Mouse (Mus musculus) CD8-positive naive resting alpha-beta T cell, adult 2 months (primary cell): ENCODE results near the gene Pwwp2a.

ENCODE experiments used
- DNase-seq, 2 experiments: peaks; one replicate each; pipeline ENCODE4 v3.0.0; 2022; ENCODE audit warnings: low read depth in 2 of 2, low spot score in 2 of 2

Gene Pwwp2a

DNA sequence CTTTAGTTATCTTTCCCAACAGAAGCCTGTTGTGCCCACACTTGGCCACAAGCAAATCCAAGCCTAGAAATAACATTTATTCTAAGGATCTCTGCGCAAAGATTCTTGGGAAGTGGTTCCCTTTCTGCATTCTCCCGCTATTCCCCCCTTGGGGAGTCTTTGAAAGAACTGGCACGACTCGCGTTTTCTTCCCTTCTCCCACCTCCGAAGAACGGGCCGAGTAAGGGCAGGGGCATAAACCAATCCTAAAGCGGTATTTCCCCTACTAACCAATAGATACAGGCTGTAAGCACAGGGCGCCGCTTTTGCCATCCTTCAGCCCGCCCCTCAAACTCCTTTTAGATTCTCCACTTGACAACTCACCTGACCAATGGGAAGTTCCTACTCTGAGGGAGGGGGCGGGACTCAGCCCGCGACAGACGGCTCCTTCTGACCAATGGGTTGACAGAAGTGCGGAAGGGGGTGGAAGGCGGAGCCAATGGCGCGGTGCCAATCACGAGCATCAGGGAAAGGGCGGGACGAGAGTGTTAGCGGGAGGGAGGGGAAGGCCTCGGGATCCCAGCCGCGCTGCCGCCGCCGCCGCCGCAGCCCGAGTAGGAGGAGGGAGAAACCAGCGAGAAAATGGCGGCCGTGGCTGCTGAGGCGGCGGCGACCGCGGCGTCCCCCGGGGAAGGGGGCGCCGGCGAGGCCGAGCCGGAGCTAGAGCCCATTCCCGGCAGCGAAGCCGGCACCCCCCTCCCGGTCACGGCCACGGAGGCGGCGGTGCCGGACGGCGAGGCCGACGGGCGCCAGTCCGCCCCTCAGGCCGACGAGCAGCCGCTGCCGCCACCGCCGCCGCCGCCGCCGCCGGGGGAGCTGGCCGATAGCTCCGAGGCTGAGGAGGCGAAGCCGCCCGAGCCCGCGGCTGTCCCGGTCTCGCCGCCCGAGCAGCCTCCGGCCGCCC lies at the start of gene Pwwp2a:
TSS of gene Pwwp2a (plus strand) at position 527 of the 943 bp plus-strand sequence.
- peak; percentile 97 for DNase-seq

DNA sequence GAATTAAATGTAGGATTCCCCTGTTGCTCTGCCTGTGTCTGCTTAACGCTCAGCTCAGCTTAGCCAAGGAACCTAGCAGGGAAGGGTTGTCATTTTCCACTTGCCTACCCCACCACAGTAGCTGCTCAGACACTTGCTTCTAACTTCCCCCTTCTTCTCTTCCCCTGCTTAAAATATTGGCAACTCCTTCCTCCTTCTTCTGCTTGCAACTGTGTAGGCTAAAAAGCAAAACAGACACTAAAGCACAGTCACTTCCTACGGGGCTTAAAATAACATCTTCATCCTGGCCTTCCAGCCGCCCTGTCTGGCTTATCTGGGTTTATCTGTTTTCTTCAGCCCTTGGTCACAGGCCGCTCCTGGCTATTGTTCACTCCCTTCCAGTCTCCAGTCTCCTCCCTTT lies 49.2 kb upstream of the Pwwp2a start:
- no peak for DNase-seq

GRCm38 (mm10) chr11:43633165-43633564 lies 48.6 kb upstream of the Pwwp2a start:
- DNase-seq, result no peak

GRCm38 (mm10) chr11:43633658-43634401 lies 48.0 kb upstream of the Pwwp2a start:
- DNase-seq, result no peak

DNA sequence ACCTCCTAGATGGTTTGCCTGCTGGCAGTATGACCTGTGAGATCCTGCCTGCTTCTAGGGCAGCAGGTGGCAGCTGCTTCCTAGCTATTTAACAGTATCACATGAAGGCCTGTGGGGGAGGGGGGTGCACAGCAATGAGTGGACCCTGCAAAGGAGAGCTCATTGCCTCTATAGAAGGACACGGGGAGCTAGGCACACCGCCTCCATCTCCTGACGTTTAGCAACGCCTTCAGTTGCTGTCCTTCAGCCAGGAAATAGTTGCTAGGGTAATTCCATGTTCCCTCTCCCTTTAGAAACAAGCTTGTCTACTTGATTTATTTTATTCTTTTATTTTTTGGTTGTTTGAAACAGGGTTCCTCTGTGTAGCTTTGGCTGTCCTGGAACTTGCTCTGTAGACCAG lies 45.0 kb upstream of the Pwwp2a start:
- DNase-seq, result no peak

DNA sequence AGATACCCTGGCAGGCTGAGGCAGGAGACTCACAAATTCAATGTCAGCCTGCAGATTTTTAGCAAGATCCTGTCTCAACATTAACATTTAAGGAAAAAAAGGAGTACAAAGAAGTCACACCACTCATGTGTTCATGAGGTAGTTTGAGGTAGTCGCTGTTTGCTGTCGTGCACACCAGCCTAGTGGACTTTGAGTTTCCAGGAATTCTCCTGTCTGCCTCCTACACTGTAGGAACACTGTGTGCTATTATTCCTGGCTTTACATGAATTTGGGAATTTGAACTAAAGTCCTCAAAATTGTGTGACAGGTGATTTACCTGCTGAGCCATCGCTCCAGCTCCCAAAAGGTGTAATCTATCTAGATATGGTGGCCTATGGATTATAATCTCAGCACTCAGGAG lies 43.3 kb upstream of the Pwwp2a start:
- DNase-seq, result no peak

- DNase-seq, result no peak
Measured at GRCm38 (mm10) chr11:43643180-43643591, 38.6 kb upstream of the Pwwp2a start.

- no peak for DNase-seq
Measured at GRCm38 (mm10) chr11:43645286-43645685, 36.5 kb upstream of the Pwwp2a start.

DNA sequence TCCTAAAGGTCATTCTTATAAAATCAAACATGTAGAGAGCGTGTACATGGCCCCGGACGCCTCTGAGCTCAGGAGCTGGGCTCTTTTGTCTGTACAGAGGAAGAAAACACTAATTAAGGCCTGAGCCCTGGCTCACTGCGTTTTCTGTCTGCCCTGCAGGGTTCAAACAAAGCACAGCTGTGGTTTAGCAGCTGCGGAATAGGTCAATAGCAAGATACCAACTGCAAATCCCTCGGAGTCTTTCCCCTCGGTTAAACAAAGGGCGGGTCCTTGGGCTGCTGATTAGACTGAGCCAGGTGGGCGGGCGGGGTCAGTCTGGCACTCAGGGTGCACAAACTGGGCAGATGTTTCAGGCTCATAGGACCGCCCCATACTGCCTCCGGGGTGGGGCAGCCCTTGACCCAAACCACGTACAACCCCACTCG lies 28.7 kb upstream of the Pwwp2a start:
- DNase-seq, result no peak

DNA sequence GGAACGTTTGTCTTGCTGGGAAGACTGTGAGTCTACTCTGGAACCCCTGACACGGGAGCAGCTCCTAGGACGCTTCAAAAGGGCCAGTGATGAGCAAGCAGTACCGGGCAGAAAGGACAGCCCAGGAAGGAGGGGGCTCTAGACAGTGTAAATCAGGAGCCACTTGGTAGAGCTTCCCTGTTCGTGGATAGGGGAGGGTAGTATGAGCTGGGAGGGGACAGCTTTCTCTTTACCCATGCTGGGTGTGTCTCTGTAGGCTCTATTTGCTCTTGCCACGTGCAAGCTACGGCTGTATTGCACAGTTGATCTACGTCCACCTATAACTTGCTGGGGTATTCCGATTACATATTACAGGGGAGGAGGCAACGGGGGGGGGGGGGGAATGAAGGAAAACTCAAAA lies 25.3 kb upstream of the Pwwp2a start:
- DNase-seq, result no peak

- no peak for DNase-seq
Measured at GRCm38 (mm10) chr11:43658010-43658409, 23.8 kb upstream of the Pwwp2a start.

DNA sequence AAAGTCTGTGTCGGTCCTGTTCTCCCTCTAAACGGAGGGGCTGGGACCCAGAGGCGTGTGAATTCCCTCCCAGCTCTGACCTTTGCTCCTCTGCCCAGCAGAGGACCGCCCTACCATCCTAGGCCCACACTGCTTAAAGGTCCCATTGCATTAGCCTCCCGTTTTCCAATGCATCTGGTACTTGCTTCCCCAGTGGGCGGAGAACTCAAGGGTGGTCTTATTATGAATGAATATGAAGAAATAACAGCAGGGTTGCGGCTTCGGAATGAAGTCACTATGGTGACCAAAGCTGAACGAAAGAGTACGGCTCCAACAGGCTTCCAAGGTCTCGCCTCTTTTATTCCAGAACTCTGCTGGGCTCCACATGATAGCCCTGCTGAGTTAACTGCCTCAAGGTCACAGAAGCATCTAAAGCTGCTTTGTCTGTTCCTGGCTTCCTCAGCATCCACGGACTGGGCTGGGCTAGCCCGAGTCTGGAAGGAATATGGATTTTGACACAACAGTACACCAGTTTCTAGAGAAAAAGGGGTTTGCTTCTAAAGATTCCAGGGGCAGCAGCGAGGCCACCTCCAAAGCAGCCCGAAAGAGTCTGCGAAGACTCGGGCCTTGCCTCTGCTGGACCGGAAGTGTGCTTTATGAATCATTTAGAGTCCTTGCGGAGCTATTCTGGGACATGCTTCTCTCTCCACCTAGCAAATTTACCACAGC lies 14.6 kb upstream of the Pwwp2a start:
- no peak for DNase-seq

GRCm38 (mm10) chr11:43682415-43683217 lies 818 bp downstream of the Pwwp2a start:
- peak; percentile 43 to 61 for DNase-seq

DNA sequence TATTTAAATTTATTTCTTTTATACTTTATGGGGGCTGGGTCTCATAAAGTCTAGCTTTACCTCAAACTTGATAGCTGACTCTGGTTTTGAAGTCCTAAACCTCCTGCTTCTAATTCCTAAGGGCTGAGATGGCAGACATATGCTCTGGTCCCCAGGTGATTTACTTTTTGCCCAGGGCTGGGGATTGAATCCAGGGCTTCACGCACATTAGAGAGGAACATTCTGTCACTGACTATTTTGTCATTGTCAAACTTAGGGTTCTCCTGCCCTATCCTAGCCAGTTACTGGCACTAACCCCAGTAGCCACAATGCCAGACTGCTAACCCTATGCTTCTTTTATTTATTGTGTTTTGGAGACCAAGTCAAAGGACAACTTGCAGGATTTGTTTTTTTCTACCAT lies 7.1 kb downstream of the Pwwp2a start:
- no peak for DNase-seq

- no peak for DNase-seq
Measured at GRCm38 (mm10) chr11:43696623-43697022, 14.8 kb downstream of the Pwwp2a start.

DNA sequence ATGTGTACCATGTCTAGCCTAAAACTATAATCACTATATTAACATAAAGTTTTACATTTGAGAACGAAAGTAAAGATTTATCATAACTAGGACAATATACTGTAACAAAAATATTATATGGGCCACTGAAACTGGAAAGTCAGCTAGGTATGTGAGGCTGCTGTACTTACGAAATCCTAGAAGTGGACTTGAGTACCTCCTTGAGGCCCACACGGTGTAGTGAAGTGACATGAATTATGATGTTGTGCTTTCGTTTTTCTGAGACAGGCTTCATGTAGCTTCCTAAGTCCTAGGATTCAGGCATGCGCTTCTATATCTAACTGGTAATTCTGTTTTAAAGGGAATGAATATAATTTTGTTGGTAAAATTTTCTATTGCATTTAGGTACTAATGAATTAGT lies 16.8 kb downstream of the Pwwp2a start:
- DNase-seq, result no peak

DNA sequence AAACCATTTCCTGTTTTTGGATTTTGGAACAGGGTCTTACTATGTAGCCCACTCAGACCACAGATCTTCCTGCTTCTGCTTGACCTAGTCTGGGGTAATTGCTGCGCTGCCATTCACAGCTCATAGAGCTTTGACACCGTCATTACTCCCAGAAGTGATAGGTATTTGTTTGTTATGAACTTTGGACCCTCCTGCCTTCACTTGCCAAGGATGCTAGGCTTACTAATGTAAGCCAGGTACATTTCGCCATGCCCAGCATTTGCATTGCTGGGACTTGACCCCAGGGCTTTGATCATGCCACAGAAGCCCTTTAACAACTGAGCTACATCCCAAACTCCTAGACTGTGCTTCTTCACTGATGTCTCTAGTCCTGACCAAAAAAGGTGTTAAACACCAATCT lies 18.5 kb downstream of the Pwwp2a start:
- no peak for DNase-seq

DNA sequence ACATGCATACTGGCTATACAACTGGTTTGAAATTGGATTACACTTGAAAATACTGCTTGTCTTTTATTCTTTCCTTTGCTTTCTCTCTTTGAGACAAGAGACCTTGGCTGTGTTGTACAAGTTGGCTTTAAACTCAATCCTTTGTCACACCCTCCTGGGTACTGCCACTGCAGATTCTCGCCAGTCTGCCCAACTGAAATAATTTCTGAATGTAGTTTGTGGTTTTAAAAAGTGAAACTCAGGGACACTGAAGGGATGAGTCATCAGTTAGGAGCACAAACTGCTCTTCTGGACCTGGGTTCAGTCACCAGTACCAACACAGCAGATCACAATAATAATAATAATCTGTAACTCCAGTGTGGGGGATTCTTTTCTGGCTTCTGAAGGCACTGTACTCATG lies 21.8 kb downstream of the Pwwp2a start:
- no peak for DNase-seq

GRCm38 (mm10) chr11:43705751-43706150 lies 24.0 kb downstream of the Pwwp2a start:
- DNase-seq, result no peak

- DNase-seq, result no peak
Measured at GRCm38 (mm10) chr11:43708409-43708808, 26.6 kb downstream of the Pwwp2a start.

GRCm38 (mm10) chr11:43712178-43712577 lies 30.4 kb downstream of the Pwwp2a start:
- DNase-seq, result no peak
